Mouse (Mus musculus): ENCODE results near the gene Ehmt2.
A peak's percentile ranks its signal among the peaks of the same experiment; 100 is the strongest.
"Not testable (repeated sequence)": the region's sequence is repeated elsewhere in the genome, so short reads cannot be mapped to it uniquely, and the experiment has no call there.

The Ehmt2 gene

DNA sequence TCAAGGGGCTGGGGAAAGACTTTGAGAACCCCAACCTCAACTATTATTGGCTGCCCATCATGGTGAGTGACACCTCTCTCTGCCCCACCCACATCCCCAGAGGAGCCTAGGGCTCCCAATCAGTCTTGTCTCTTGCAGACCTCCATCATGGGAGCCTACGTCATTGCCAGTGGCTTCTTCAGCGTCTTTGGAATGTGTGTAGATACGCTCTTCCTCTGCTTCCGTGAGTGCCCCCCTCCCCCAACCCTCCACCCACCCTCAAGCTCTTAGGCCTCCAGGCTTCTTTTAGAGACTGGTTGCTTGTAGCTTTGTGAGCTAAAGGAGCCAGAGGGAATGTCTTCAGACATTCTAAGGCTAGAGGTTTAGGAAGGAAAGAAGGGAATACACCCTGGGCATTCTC lies 30.6 kb downstream of the Ehmt2 start:
- DNase-seq, result no peak

DNA sequence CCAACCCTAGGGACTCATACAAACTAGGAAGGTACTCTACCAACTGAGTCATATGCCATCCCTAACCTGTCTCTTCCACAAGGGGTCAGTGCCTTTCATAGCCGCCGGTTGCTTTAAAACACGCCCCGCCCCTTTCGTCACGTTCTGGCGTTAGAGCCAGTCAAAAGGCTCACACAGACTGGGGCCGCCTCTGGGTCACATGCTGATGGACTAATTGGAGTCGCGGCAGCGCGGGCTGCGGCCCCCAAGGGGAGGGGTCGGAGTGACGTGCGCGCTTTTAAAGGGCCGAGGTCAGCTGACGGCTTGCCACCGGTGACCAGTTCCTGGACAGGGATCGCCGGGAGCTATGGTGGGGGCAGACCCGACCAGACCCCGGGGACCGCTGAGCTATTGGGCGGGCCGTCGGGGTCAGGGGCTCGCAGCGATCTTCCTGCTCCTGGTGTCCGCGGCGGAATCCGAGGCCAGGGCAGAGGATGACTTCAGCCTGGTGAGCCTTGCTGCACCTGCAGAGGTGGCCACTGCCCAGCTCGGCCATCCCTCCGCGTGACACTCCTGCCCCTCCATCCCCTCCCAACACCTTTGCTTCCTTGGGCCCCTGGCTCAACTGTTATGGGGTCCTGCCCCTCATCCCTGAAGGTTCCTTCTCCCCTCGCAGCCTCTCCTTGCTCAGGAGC lies 32.9 kb downstream of the Ehmt2 start, which contains the start of gene Neu1:
Gene Neu1 (plus strand): TSS at position 193 of the 674 bp plus-strand sequence.
- peak; percentile 99 for DNase-seq

DNA sequence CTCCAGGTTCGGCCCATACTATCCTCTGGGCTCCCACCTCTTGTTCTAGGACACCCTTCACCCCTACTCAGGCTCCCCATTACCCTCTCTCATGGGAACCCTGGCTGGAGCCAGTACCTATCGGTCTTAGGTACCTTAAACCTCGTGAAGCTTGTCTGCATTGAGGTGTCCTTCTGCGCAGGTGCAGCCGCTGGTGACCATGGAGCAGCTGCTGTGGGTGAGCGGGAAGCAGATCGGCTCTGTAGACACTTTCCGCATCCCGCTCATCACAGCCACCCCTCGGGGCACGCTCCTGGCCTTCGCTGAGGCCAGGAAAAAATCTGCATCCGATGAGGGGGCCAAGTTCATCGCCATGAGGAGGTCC lies 33.4 kb downstream of the Ehmt2 start:
- DNase-seq, result no peak

DNA sequence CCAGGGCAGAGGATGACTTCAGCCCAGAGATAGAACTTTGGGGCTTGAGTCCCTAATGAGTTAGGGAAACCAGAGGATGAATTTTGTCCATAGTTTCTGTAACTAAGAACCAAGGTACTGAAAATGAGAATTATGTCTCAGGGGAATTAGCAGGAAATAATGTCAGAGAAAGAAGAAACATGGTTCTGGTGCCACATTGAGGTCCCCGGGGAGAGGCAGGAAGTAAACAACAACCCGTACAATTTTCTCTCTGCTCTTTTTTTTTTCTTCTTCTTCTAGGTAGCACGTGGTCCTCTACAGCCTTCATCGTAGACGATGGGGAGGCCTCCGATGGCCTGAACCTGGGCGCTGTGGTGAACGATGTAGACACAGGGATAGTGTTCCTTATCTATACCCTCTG lies 34.0 kb downstream of the Ehmt2 start:
- DNase-seq, result no peak

DNA sequence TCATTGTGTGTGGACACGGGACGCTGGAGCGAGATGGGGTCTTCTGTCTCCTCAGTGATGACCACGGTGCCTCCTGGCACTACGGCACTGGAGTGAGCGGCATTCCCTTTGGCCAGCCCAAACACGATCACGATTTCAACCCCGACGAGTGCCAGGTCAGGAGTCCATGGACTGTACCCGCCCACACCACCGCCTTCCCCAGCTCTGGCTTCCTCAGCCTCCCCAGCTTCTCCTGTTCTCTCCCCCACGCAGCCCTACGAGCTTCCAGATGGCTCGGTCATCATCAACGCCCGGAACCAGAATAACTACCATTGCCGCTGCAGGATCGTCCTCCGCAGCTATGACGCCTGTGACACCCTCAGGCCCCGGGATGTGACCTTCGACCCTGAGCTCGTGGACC lies 35.8 kb downstream of the Ehmt2 start:
- no peak for DNase-seq

DNA sequence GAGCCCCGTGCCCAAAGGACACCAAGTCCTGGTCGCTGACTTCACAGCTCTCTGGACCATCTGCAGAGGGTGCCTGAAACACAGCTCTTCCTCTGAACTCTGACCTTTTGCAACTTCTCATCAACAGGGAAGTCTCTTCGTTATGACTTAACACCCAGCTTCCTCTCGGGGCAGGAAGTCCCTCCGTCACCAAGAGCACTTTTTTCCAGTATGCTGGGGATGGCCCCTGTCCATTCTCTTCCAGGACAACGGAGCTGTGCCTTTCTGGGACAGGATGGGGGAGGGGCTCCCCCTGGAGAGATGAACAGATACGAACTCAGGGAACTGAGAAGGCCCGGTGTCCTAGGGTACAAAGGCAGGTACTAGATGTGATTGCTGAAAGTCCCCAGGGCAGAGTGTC lies 36.6 kb downstream of the Ehmt2 start:
- DNase-seq, result no peak

DNA sequence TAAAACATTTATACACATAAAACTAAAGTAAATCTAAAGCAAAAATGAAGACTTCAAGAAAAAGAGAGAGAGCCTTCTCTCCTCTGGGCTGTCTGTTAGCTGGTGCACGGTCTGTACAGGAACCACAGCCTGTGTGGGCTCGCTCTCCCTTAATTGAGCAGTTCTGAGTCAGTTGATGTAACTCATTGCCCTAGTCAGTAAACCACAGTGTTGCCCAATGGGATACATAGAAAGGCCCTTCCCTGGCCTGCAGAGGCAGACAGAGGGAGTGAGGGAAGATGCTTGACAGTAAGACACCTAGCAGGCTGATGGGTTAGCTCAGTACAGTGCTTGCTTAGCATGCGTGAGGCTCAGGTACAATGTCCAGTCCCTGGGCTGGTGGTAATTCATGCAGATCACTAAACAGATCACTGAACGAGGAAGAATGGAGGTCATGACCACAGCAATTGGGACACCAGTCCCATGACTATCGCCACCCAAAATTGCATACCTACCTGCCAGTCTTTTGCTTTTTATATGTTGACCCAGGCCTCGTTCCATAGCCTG lies 39.8 kb downstream of the Ehmt2 start:
- no peak for DNase-seq

DNA sequence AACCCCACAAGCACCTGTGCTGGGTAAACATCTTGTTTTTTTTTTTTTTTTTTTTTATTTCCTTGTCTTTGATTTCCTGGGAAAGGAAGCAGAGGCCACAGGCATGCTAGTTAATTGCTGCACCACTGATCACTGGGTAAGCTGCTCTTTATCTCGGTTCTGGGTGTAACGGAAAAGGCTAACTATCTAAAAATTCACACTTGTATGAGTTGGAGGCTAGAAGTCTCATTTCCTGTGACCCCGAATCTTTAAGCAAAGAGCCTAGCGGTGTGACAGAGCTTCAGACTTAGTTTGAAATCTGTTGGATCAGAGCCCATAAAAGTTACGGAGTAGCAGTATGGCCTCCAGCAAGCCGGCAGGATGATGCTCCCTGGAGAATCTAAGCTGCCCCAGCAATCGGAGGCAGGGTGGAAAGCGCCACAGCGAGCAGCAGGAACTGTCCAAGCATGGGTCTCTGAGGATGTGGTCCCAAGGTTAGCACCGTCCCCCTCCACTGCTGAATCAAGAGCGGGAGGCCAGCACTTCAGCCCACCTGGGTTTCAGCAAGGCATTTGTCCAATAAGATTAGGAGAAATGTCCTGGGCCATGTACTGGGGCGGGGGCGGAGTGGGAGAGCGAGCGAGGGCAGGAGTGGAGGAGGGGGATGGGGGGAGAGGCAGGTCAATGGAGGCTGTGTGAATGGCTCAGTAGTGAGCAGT lies 43.2 kb downstream of the Ehmt2 start:
- DNase-seq, result no peak

DNA sequence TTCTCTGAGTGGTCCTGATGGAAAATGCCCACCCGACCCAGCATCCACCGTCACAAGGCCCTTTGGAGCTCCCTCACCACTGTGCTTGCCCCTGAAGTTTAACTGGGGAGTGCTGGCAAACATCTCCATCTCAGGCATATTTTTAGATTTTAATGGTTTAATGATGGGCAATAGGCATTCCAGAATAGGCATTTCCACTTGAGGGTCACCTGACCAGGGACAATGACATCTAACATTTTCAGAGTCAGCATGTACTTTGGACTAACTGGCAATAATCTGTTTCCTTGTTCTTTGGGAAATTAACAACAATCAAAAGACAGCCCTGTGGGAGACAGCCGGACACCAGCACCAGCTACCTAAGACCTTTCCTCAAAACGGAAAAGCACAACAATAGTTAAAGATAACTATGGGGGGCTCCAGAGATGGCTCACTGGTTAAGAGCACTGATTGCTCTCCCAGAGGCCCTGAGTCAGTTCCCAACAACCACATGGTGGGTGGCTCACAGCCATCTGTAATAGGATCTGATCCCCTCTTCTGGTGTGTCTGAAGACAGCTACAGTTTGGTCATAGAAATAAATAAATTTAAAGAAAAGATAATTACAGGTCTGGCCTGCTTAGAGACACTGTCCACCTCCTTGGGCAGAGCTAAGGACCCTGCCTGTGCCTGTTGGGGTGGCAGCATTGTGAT lies 45.0 kb downstream of the Ehmt2 start:
- no peak for DNase-seq

DNA sequence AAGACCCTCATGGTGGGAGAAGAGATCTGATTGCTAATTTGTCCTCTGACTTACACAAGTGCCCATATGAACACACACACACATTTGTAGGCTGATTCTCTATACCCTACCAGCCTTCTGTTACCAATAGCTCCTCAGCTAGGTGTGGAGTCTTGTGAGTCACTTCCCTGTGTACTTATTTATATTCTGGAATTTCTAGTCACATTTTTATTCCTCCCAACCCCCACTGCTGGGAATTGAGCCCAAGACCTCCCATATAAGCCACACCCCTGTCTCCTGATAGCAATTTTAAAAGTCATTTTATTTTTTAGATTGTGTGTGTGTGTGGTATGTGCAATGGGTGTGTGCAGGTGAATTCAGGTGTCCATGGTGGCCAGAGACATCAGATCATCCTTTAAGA lies 46.1 kb downstream of the Ehmt2 start:
- DNase-seq, result no peak

DNA sequence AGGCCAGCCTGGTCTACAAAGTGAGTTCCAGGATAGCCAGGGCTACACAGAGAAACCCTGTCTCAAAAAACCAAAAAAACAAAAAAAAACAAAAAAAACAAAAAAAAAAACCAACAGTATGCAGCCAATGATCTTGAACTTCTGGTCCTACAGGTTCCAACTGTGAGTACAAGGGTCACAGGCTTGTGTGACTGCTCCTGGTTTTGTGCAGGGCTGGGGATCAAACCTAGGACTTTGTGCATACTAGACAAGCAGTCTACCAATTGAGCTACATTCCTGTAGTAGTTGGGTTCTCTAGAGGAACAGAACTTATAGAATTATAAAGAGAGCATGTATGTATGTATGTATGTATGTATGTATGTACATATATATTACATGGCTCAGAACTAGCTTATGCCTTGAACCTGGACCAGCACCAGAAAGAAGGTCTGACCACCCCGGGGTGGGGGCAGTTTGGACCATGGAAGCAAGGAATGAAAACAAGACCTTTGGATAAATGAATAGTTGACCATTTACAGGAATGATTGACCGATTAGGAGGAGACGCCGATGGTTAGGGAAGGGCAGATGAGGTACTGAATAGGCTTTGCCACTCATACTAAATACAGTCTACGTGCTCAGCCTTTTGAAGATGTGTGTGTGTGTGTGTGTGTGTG lies 48.3 kb downstream of the Ehmt2 start:
- no peak for DNase-seq

DNA sequence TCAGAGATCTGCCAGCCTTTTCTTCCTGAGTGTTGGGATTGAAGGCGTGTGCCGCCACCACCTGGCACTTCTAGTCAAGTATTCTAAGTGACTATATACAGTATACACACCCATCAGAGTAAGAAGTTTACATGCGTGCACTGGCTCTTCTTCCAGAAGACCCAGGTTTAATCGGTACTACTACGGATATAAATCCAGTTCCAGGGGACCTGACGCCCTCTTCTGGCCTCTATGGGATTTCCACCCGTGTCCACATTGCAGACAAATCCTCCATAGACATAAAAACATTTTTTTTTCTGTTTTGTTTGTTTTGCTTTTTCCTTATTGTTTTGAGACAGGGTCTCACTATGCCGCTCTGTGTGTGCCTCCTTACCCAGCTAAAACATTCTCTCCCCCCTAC lies 49.3 kb downstream of the Ehmt2 start:
- DNase-seq, result peak; percentile 39

DNA sequence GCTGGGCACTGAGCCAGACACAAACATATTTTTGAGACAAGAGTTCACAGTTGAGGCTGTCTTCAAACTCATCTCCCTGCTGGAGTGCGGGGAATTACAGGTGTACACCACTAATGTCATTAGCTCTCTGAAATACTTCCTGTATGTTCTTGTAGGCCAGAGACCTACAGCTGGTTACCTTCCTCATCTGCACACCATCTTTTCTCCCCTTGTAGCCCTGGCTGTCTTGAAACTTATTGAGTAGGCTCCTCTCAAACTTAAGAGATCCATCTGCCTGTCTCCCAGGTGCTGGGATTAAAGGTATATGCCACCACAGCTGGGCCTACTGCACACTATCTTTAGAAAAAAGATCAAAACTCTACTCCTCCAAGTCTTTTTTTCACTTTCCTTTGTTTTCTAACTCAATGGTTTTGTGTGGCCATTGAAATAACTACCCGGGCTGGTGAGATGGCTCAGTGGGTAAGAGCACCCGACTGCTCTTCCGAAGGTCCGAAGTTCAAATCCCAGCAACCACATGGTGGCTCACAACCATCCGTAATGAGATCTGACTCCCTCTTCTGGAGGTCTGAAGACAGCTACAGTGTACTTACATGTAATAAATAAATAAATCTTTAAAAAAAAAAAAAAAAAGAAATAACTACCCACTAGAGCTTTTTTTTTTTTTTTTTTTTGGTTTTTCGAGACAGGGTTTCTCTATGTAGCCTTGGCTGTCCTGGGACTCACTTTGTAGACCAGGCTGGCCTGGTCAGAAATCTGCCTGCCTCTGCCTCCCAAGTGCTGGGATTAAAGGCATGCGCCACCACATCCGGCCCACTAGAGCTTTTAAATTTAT lies 50.7 kb downstream of the Ehmt2 start:
- not testable (repeated sequence) for DNase-seq

DNA sequence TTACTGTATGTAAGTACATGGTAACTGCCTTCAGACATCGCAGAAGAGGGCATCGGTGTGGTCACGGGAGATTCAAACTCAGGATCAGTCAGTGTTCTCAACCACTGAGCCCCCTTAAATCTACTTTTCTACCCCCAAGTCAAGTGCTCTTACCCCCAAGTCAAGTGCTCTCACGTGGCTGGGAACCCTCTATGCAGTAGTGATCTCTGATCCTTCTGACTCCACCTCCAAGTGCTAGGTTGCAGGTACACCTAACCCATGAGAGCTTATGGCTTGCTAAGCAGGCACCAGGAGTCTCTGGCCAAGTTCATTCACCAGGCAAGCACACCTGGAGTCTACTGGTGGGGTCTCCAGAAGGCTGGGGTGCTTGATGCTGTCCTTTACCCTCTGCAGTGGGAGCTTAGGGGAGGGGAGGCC lies 51.3 kb downstream of the Ehmt2 start:
- no peak for DNase-seq

DNA sequence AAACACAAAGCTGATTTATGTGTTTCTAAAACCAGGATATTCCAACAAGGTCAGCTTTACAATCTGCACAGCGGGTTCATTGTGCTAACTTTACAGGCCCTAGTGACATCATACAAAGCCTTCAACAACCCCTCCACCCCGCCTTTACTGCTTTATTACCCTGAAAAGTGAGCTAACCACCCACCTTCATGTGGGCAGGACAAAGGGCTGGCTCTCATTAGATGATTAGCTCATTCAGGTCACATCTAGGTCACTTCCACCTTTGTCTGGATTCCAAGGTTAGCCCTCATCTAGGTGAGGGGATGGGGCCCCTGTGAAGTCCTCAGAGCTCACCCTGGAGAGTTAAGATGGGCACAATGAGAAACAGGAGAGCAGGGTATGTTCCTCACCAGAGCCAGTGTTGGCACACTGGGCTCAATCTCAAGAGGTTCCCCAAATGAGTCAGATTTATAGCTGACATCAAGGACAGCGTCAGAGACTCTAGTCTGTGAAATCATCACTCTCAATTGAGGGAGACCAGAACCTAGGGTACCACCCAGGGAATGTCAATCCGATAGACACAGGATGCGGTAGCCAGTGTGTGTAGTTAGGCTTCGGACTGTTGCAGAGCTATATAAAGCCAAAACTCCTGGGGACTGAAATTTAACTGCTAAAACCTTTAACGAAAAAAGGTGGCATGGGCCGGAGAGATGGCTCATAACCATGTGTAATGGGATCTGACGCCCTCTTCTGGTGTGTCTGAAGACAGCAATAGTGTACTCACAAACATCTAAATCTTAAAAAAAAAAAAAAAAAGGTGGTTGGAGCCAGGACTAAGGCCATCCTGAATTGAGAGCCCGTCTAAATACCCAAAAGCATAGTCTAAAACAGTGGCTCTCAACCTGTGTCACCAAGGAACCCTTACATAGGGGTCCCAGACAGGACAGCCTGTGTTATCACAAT lies 52.5 kb downstream of the Ehmt2 start:
- DNase-seq, result no peak

DNA sequence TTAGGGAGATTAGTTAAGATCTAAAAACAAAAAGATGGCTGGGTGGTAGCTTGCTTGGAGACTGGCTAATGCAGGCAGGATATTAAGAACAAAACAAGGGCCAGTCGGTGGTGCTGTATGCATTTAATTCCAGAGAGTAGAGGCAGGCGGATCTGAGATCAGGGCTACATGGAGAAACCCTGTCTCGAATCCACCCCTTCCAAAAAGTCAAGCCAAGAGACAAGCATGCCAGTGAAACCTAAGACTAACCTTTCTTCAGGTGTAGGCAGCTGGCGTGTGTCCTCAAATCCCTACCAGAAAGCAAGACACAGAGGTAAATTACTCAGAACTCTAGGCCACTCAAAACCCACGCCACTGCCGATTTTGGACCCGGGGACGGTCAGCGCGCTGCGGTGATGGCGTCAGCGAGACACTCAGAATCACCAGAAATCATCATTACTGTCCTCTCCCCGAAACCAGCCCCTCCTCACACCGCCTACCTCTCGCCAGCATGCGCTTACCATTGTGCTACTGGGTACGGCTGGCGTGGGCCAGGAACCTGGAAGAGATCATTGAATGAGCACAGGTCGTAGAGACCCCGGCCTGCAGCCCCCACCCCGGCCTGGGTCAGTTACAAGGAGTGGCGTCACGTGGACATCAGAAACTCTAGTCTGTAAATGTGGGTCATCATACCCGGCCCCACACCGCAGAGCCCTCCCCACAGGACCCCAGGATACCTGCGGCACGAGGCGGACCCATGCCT lies 53.5 kb downstream of the Ehmt2 start:
- DNase-seq, result no peak

DNA sequence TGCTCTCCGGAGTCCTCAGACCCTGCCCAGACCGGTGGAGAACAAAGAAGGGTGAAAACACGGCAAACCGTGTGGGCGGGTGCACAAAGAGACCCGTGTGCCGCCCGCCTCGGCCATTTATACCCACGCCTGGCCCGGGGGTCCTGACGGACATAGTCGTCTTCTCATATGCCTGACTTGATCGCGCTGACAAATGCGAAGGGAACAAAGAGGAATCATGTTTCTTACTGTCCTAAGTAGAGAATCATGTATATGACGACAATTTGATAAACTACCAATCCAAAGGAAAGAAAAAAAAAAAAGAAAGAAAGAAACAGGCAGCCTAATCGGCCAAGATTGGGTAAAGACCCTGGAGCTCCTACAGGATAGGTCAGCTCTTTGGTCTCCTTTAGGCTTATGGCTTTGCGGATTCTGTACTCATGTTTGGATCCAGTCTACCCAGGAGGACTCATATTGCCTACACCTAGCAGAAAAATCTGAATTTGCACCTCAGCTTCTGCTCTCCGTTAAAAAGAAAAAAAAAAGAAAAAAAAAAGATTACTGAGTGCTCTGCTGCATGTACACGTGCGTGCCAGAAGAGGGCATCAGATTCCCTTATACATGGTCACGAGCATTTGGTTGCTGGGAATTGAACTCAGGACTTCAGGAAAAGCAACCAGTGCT lies 54.2 kb downstream of the Ehmt2 start:
- peak; percentile 85 for DNase-seq

DNA sequence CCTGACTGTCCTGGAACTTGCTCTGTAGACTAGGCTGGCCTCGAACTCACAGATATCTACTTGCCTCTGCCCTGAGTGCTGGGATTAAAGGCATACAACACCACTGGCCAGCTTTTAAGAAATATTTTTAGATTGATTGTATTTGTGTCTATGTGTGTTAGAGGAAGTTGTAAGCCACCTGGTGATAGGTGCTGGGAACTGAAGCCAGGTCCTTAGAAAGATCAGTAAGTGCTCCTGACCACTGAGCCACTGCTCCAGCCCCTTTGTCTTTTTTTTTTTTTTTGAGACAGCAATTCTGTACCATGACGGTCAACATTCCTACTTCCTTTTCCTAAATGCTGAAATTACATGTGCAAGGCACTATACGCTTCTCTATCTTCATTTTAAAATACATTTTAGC lies 55.0 kb downstream of the Ehmt2 start:
- DNase-seq, result no peak

DNA sequence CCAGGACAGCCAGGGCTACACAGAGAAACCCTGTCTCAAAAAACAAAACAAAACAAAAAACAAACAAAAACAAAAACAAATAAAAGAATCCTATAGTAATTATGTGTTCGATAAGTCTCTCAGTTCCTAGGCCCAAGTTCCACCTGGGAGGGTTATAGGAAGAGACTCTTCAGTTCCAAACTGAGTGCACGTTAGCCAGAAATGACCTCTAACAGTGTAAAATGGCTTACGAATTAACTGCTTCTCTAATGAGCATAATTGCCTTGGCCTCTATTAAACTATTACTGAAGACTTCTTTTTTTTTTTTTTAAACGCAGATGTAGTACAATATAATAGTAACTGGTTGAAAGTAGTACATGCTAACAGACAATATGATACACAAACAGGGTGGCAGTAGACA lies 55.6 kb downstream of the Ehmt2 start:
- DNase-seq, result no peak

DNA sequence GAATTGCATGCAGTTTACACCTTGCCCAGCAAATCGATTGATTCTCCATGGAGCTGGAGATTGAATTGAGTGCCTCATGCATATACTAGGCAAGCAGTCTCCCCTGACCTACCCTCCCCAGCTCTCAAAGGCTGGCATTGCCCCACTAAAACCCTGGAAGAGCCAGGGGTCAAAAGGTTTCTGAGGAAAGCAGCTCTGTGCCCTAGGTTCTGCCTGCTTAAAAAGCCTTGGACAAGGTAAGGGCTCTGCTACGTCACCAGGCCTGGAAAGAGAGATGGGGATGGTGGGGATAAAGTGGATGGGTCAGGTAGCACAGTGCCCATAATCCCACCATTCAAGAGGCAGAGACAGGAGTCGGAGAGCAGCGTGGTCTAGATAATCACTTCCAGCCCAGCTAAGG lies 56.6 kb downstream of the Ehmt2 start:
- no peak for DNase-seq
